Mouse (Mus musculus) limb, embryonic 13.5 days (tissue): ENCODE measurements around the gene Grb10. TPM values are rescaled to one million over a fixed set of nuclear protein-coding genes. Genes with fewer than 3 reads are reported as not detected.

Source experiments
- ATAC-seq: fragments of 200-750 bp; cut with Nextera tagmentation; 2 replicates; pipeline ENCODE4 v1.8.0; 2017; ENCODE audit warnings: low read depth, moderate number of reproducible peaks, moderate TSS enrichment; ENCODE audit not compliant: low FRiP score
- H3K27ac ChIP-seq: fragments of 300-500 bp; sonication (generic); 2 replicates; pipeline ENCODE4 v1.5.1; 2015; ENCODE audit warnings: inconsistent platforms, mild to moderate bottlenecking, moderate library complexity
- H3K27me3 ChIP-seq: fragments of 300-500 bp; sonication (generic); 2 replicates; pipeline ENCODE4 v1.6.1; 2015; ENCODE audit warnings: mild to moderate bottlenecking, inconsistent platforms
- H3K36me3 ChIP-seq: fragments of 300-500 bp; sonication (generic); 2 replicates; pipeline ENCODE4 v1.6.1; 2015; ENCODE audit warnings: inconsistent platforms, mild to moderate bottlenecking, moderate library complexity
- H3K4me1 ChIP-seq: fragments of 300-500 bp; sonication (generic); 2 replicates; pipeline ENCODE4 v1.6.1; 2015; ENCODE audit warnings: inconsistent platforms
- H3K4me2 ChIP-seq: fragments of 300-500 bp; sonication (generic); replicated peaks from 2 replicates; pipeline ENCODE4 v1.6.1; 2015; ENCODE audit warnings: inconsistent platforms, mild to moderate bottlenecking, moderate library complexity
- H3K4me3 ChIP-seq: fragments of 300-500 bp; sonication (generic); 2 replicates; pipeline ENCODE4 v1.5.1; 2015; ENCODE audit warnings: moderate library complexity, mild to moderate bottlenecking, inconsistent platforms
- H3K9ac ChIP-seq: fragments of 300-500 bp; sonication (generic); 2 replicates; pipeline ENCODE4 v1.6.1; 2015; ENCODE audit warnings: mild to moderate bottlenecking, inconsistent platforms
- H3K9me3 ChIP-seq: fragments of 300-500 bp; sonication (generic); 2 replicates; pipeline ENCODE4 v1.6.1; 2016; ENCODE audit warnings: inconsistent platforms
- WGBS: fragments of 180-500 bp; shearing (Covaris S2); methylation state at CpG from one replicate; pipeline ENCODE4 v1.1.7; 2015; 5-methylcytosine and 5-hydroxymethylcytosine counted together
- polyA plus RNA-seq: library from polyadenylated mRNA; unstranded; fragments of >200 nt; fragmentation: Nextera tagmentation; extraction: Ambion mirVana; gene quantifications from 2 replicates; pipeline ENCODE4 v1.2.1, GENCODE M21; 2015

The Grb10 gene
- polyA plus RNA-seq, 1 experiment from 2014 or later, result 614 TPM

DNA sequence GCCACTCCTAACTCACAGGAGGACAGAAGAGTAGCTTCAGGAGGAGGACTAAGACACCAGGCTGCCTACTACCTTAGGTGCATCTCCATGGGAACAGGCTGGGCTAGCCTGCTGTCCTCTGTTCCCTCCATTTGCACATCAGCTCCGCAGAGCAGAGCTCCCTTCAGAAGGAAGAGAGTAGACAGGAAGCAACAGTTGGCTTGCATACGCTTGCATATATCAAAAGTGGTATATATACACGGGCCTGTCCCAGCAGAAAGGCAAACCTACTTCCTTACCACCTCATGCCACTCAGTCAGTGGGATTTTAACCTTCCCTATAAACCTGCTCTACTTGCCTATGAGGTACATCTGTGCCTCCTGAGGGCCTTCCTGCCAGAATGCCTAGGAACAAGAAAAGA lies 149.8 kb downstream of the Grb10 start:
- Histone ChIP-seq H3K4me2 (no peak overlapping the region), H3K27ac (no peak overlapping the region), H3K36me3 (no peaks in the 10 kb centered on the region), H3K9ac (no peak overlapping the region), H3K27me3 (no peaks in the 10 kb centered on the region), H3K4me1 (peaks cover 44% of the 10 kb centered on the region), H3K4me3 (no peak overlapping the region), H3K9me3 (no peaks in the 10 kb centered on the region)
- WGBS, result 73% methylated on average over 3 of the region's 3 CpGs
- no peak for ATAC-seq

DNA sequence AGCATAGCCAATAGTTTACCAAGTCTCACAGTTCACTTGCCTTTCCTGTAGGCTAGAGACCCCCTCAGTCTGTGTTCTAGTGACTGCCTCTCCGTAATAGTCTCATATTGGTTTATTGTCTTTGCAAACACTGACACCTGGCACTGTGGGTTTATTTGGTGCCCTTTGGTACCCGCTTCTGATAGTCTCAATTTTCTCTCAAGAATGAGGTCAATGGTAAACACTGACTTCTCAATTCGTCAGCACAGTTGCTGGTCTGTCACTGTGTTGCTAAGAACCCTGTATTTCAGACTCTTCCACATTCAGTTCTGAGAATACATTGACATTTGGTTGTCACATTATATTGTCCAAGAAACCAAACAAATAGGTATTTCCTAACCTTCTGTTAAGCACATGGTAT lies 150.4 kb downstream of the Grb10 start:
- no peak overlapping the region for H3K4me3 ChIP-seq
- ATAC-seq, result no peak
- H3K9me3 ChIP-seq, result no peaks in the 10 kb centered on the region
- H3K27ac ChIP-seq, result no peak overlapping the region
- H3K27me3 ChIP-seq, result no peaks in the 10 kb centered on the region
- H3K4me1 ChIP-seq, result peaks cover 41% of the 10 kb centered on the region
- no peak overlapping the region for H3K9ac ChIP-seq
- no peaks in the 10 kb centered on the region for H3K36me3 ChIP-seq
- 73% methylated on average over 3 of the region's 3 CpGs for WGBS
- no peak overlapping the region for H3K4me2 ChIP-seq

DNA sequence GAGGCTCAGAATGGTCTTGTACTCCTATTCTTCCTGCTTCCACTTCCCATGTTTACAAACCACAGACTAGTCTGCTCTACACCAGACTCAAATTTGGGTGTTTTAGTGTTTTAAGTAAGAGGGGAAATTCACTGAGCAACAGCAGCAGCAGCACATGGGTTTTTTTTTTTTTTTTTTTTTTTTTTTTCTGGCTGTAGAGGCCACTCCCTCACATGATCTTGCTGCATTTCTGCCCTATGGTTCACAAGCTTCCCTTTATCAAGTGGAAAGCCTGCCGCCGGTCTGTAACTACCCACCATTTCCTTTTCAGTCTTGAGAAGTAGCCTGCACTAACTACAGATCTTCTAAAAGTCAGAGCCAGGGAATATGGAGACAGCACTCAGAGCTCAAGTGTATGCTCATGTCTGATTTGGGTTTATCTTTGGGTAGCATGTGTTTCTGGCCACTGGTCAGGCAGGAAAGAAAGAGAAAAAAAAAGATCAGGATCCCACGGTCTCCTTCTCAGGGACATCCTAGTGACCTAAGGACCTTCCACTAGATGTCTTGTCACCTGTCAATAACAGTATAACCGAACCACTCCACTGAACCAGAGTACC lies 152.0 kb downstream of the Grb10 start:
- peaks cover 36% of the 10 kb centered on the region for H3K4me1 ChIP-seq
- WGBS, result 54% methylated on average over 4 of the region's 4 CpGs

DNA sequence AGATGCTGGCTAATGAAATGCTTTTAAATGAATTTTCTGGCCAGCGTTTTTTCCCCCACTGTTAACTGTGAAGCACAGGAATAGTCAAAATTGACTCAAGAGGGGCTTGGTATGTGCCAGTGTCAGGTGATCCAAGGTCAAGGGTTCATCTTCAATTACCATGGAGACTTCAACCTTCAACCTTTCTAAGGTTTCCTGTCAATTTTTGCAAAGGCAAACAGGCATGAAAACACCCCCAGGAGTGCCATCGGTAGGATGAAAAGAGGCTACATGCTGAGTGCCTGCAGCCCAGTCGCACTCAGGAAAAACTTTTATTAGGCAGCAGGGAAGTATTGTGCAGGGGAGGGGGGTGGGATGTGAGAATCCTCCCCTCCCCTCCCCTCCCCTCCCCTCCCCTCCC lies 152.6 kb downstream of the Grb10 start:
- H3K4me1 ChIP-seq, result peaks cover 36% of the 10 kb centered on the region
- no peak for ATAC-seq
- peak overlapping the region; percentile 12; the same call in 1 of the 2 replicates for H3K27ac ChIP-seq

More for the DNA sequence above, 152.0 kb downstream of the Grb10 start:
- Histone ChIP-seq H3K27ac (peak overlapping the region; percentile 44; the same call in 1 of the 2 replicates), H3K36me3 (no peaks in the 10 kb centered on the region), H3K4me3 (no peak overlapping the region), H3K9ac (no peak overlapping the region), H3K4me2 (no peak overlapping the region), H3K9me3 (no peaks in the 10 kb centered on the region), H3K27me3 (no peaks in the 10 kb centered on the region)
- ATAC-seq, result no peak

DNA sequence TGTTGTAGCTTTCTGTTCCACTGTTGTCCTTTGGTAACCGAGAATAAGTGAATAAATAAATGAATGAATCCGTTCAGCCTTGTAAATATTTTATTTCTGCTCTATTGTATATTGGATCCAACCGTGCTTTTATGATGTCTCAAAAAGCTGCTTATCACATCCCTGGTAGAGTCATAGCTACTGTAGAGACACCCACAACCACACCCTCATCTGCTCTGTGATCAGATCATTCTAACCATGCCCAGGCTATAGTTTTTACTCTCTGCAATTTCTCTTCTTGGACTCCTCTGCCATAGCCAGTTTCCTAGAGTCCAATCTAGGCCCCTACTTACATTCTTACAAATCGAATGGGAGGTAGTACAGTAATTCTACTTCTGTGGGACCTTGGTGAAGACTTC lies 153.2 kb downstream of the Grb10 start:
- Histone ChIP-seq H3K9ac (no peak overlapping the region), H3K36me3 (no peaks in the 10 kb centered on the region), H3K4me3 (no peak overlapping the region), H3K4me1 (peaks cover 40% of the 10 kb centered on the region), H3K4me2 (no peak overlapping the region), H3K9me3 (no peaks in the 10 kb centered on the region), H3K27me3 (no peaks in the 10 kb centered on the region), H3K27ac (peak overlapping the region; percentile 12; the same call in 1 of the 2 replicates)
- no peak for ATAC-seq
- WGBS, result 77% methylated on average over 4 of the region's 4 CpGs

More for the DNA sequence above, 152.6 kb downstream of the Grb10 start:
- H3K9me3 ChIP-seq, result no peaks in the 10 kb centered on the region
- no peak overlapping the region for H3K4me2 ChIP-seq
- H3K4me3 ChIP-seq, result no peak overlapping the region
- H3K27me3 ChIP-seq, result no peaks in the 10 kb centered on the region
- 5% methylated on average over 3 of the region's 3 CpGs for WGBS
- H3K36me3 ChIP-seq, result no peaks in the 10 kb centered on the region
- no peak overlapping the region for H3K9ac ChIP-seq

DNA sequence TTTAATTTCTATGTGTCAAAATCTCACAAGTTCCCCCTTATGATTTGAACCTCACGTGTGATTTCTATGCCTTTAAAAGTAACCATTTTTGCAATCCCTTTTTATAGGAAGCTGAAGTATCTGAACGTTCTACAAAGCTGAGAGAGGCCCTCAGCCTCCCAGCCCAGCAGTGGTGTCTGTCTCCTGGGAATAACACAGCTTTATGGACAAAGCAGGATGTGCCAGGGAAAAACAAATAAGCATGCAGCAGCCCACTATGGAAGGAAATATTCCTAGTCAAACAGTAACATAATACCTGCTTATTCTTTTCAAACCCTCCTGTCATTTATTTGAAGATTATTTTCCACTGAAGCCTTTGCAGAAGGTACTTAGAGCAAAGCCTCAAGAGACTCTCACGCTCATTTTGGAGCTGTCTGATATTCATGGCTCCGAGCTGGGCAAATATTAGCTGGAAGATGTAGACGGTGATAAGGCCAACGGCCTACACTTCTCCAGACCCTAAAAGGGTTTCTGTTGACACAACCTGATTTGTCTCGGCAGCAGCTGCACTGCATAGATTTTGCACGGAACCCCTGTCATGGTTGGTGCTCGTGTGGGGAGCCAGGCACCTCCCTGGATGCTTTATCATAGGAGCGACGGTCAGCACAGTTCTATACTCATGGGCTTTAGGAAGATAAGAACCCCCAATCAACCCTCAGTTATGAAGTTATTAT lies 153.8 kb downstream of the Grb10 start:
- Histone ChIP-seq H3K9ac (no peak overlapping the region), H3K4me1 (peaks cover 46% of the 10 kb centered on the region), H3K9me3 (no peaks in the 10 kb centered on the region), H3K4me2 (no peak overlapping the region), H3K4me3 (no peak overlapping the region), H3K27ac (peak overlapping the region; percentile 12; the same call in 1 of the 2 replicates), H3K36me3 (no peaks in the 10 kb centered on the region), H3K27me3 (no peaks in the 10 kb centered on the region)
- ATAC-seq, result no peak
- WGBS, result 47% methylated on average over 11 of the region's 11 CpGs

DNA sequence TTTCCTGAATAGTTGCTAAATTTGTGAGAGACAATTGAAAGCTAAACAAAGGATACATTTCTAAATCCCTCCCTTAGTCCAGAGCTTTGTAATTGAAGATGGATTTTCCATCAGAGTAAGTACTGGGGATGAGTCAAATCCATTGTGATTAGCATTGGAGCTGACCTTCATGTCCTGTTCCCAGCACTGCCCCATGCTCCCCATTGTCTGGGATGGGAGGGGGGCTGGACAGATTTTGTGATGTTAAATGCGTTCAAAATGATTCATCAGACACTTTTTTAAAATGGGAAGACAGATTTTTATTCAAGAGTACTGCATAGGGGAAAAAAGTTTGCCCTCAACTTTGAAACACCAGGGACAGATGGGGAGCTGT lies 156.7 kb downstream of the Grb10 start:
- H3K9ac ChIP-seq, result no peak overlapping the region
- no peaks in the 10 kb centered on the region for H3K36me3 ChIP-seq
- no peak for ATAC-seq
- H3K4me1 ChIP-seq, result peaks cover 59% of the 10 kb centered on the region
- H3K9me3 ChIP-seq, result no peaks in the 10 kb centered on the region
- no peak overlapping the region; the same call in 1 of the 2 replicates for H3K27ac ChIP-seq
- no peaks in the 10 kb centered on the region for H3K27me3 ChIP-seq
- no peak overlapping the region for H3K4me2 ChIP-seq
- 79% methylated on average over 1 of the region's 1 CpGs for whole genome bisulfite sequencing
- H3K4me3 ChIP-seq, result no peak overlapping the region

DNA sequence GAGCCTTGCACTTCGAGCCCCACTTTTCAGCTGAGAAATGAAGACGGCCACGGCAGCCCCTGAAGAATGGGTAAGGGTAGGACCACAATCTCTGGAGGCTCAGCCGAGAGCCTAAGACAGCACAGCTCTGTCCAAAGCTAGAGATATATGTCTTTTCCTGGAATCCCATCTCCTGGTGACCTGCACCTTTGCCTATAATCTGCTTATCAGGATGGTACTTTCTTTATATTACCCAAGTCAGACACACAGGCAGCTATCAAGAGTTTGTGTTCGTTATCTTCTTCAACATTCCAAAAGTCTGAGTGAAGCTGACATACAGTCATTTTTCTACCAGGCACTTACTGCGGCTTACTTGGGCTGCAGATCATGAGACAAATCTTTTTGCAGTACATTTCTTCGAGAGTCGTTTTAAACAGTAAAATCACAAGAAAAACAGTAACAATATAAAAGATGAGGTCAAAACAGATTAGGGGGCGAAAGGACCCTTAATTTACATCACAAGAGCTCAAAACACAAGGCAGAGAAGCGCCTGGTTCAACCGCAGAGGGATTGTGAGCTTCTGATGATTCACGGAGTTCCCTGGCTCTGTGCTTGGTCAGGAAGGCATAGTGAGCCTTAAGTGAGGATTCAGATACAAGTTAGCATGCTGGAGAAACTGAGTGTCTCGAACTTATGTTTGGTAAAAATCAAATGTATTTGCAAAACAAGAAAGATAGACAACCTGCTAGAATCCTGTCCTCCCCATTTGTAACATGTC lies 157.3 kb downstream of the Grb10 start:
- Histone ChIP-seq H3K4me1 (peaks cover 54% of the 10 kb centered on the region), H3K27me3 (no peaks in the 10 kb centered on the region), H3K4me2 (no peak overlapping the region), H3K4me3 (no peak overlapping the region), H3K9ac (no peak overlapping the region), H3K36me3 (no peaks in the 10 kb centered on the region), H3K9me3 (no peaks in the 10 kb centered on the region), H3K27ac (peak overlapping the region; percentile 22; the same call in 1 of the 2 replicates)
- no peak for ATAC-seq
- WGBS, result 64% methylated on average over 13 of the region's 13 CpGs

Other genes starting within 250 kb of the Grb10 start
- gene Fignl1, start 229.7 kb downstream of the Grb10 start, polyA plus RNA-seq, result 53.9 and 57.4 TPM in 2 replicates
- 16.8 and 18.4 TPM in 2 replicates for gene Ddc, start 140.5 kb downstream of the Grb10 start, polyA plus RNA-seq